Mouse (Mus musculus): ENCODE results near the gene Gna15. TPM values are rescaled to one million over a fixed set of nuclear protein-coding genes. Genes with fewer than 3 reads are reported as not detected.

Gene Gna15
- polyA plus RNA-seq, 1 experiment from 2014 or later = 4.6 TPM

DNA sequence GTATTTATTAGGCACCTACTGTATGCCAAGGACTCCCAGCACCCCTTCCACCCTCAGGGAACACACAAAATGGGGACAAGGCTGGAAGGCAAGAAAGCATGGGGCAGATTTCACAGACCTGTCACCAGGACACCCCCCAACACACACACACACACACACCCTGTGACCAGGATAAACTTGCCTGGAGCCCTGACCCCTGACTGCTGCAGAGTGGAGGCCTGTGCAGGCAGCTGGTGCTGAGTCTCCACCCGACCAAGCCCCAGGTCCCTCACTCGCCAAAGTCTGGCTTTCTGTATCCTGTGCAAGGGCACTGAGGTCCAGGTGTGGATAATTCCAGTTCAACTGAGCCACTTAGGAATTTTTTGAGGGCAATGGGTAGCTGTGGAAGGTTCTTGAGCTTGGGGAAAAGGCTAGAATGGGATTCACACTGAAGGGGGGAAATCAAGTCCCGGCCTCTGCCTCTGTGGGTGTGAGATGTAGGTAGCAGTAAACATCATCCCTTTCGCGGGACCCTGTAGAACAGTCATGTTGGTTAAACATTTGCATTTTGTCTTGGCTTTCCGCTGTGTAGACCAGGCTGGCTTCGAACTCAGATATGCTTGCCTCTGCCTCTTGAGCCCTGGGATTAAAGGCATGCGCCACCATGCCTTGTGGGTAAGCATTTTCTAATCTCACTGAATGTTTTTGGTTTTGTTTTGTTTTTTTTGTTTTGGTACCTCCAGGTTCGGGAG is 45.6 kb upstream of the Gna15 start:
- H3K4me1 ChIP-seq (ENCODE audit: insufficient read depth, low read depth, low read length) = peaks cover 23% of the 10 kb centered on the region
- H3K4me3 ChIP-seq (ENCODE audit: low read depth, low read length) = no peak overlapping the region
- no peak overlapping the region for H3K9ac ChIP-seq (replicated peaks; ENCODE audit: low read depth)
- H3K36me3 ChIP-seq (ENCODE audit: insufficient read depth, low read length) = no peaks in the 10 kb centered on the region
- TF ChIP-seq EP300 (IDR thresholded peaks at IDR 0.05) (no peak), CTCF (IDR thresholded peaks at IDR 0.05) (no peak)
- H3K4me2 ChIP-seq (replicated peaks; ENCODE audit: low read depth, low read length) = no peak overlapping the region
- ATAC-seq = no peak
- DNase-seq (ENCODE audit: low spot score) = peak; percentile 3
- no peaks in the 10 kb centered on the region for H3K9me3 ChIP-seq (ENCODE audit: low read length)
- H3K27ac ChIP-seq (ENCODE audit: low read length) = no peak overlapping the region
- no peaks in the 10 kb centered on the region for H3K27me3 ChIP-seq (replicated peaks; ENCODE audit: insufficient read depth, low read length)
- 65% methylated on average over 9 of the region's 9 CpGs for WGBS

DNA sequence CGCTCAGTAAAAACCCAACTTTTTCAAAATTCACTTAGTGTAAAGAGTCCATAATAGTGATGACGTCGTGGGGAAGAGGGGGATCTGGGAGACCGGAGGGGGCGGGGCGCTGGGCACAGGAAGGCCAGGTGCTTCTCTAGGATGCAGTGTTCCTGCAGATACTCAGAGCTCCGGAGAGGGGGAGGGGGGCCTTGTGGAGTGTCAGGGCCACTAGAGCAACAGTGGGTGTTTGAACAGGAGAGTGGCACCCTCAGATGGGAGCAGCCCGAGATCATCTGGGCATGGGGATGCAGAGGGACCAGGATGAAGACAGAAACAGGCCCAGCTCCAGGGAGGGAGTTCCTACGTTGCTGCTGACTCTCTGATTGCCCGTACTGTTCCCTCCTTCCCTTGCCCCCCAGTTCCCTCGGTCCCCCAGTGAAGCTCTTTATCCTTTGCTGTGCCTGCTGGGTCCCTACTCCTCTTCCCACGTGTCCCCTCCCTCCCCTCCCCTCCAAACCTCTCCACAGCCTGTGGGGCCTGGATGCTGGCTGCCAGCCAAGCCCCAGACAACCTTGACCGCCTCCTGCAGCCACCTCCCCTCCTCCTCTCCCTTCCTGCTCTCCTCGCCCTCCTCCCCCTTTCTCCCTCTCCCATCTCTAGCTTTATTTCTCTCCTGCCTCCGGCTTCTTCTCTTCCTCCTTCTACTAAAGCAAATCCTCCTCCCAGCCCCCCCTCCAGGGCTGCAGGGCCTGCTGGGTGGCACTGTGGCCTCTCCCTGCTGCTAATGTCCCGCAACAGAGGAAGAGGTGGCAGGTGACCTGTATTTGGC is 44.6 kb upstream of the Gna15 start:
- Histone ChIP-seq H3K9me3 (ENCODE audit: low read length) (no peaks in the 10 kb centered on the region), H3K27ac (ENCODE audit: low read length) (peak overlapping the region; percentile 1; the same call in 1 of the 2 replicates), H3K4me2 (replicated peaks; ENCODE audit: low read depth, low read length) (no peak overlapping the region), H3K4me3 (ENCODE audit: low read depth, low read length) (no peak overlapping the region), H3K36me3 (ENCODE audit: insufficient read depth, low read length) (no peaks in the 10 kb centered on the region), H3K27me3 (replicated peaks; ENCODE audit: insufficient read depth, low read length) (no peaks in the 10 kb centered on the region), H3K4me1 (ENCODE audit: insufficient read depth, low read depth, low read length) (peaks cover 29% of the 10 kb centered on the region), H3K9ac (replicated peaks; ENCODE audit: low read depth) (no peak overlapping the region)
- ATAC-seq = 0 out of 2 replicates have a peak, but pooled peaks have one; percentile 6
- TF ChIP-seq CTCF (IDR thresholded peaks at IDR 0.05) = no peak
- TF ChIP-seq EP300 (IDR thresholded peaks at IDR 0.05) = no peak
- WGBS = 11% methylated on average over 14 of the region's 16 CpGs
- DNase-seq (ENCODE audit: low spot score) = peak; percentile 64

- ATAC-seq = no peak
- Histone ChIP-seq H3K4me2 (replicated peaks; ENCODE audit: low read depth, low read length) (no peak overlapping the region), H3K36me3 (ENCODE audit: insufficient read depth, low read length) (no peaks in the 10 kb centered on the region), H3K27me3 (replicated peaks; ENCODE audit: insufficient read depth, low read length) (no peaks in the 10 kb centered on the region), H3K27ac (ENCODE audit: low read length) (no peak overlapping the region), H3K9ac (replicated peaks; ENCODE audit: low read depth) (no peak overlapping the region), H3K4me1 (ENCODE audit: insufficient read depth, low read depth, low read length) (peaks cover 34% of the 10 kb centered on the region; the same call in 1 of the 2 replicates), H3K4me3 (ENCODE audit: low read depth, low read length) (no peak overlapping the region), H3K9me3 (ENCODE audit: low read length) (no peaks in the 10 kb centered on the region)
- DNase-seq (ENCODE audit: low spot score) = no peak
- TF ChIP-seq CTCF (IDR thresholded peaks at IDR 0.05) = no peak
- no peak for TF ChIP-seq EP300 (IDR thresholded peaks at IDR 0.05)
- 50% methylated on average over 18 of the region's 20 CpGs for WGBS
Measured at GRCm38 (mm10) chr10:81565257-81566228, 41.5 kb upstream of the Gna15 start.

GRCm38 (mm10) chr10:81564734-81565133 is 40.7 kb upstream of the Gna15 start:
- H3K9me3 ChIP-seq (ENCODE audit: low read length) = no peaks in the 10 kb centered on the region
- H3K9ac ChIP-seq (replicated peaks; ENCODE audit: low read depth) = no peak overlapping the region
- no peak for ATAC-seq
- H3K4me3 ChIP-seq (ENCODE audit: low read depth, low read length) = no peak overlapping the region
- 39% methylated on average over 10 of the region's 10 CpGs for WGBS
- H3K4me2 ChIP-seq (replicated peaks; ENCODE audit: low read depth, low read length) = no peak overlapping the region
- no peak overlapping the region for H3K27ac ChIP-seq (ENCODE audit: low read length)
- peak; percentile 65 for DNase-seq (ENCODE audit: low spot score)
- no peaks in the 10 kb centered on the region for H3K27me3 ChIP-seq (replicated peaks; ENCODE audit: insufficient read depth, low read length)
- peaks cover 31% of the 10 kb centered on the region; the same call in 1 of the 2 replicates for H3K4me1 ChIP-seq (ENCODE audit: insufficient read depth, low read depth, low read length)
- H3K36me3 ChIP-seq (ENCODE audit: insufficient read depth, low read length) = no peaks in the 10 kb centered on the region
- TF ChIP-seq EP300 (IDR thresholded peaks at IDR 0.05) = no peak
- peak; percentile 81 for TF ChIP-seq CTCF (IDR thresholded peaks at IDR 0.05)

DNA sequence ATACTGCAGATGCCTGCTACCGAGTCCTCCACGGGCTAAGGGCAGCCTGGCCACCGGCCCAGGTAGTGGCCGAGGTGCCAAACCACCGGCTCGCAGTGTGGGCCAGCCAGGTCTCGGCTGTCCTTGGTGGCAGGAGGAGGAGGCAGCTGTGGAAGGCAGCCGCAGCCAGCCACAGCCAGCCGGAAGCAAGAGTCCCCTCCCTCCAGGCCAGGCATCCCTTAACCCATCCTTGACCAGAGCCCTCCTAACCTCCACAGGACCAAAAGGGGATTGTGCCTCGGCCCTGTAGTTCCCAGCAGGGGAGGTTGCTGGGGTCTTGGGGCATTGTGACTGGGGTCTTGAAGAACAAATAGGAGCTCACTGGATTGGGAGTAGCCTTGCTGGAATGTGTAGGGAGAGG is 40.2 kb upstream of the Gna15 start:
- peak; percentile 54 for ATAC-seq
- Histone ChIP-seq H3K4me2 (replicated peaks; ENCODE audit: low read depth, low read length) (peak overlapping the region; percentile 51), H3K4me3 (ENCODE audit: low read depth, low read length) (peak overlapping the region; percentile 14; the same call in 1 of the 2 replicates), H3K27me3 (replicated peaks; ENCODE audit: insufficient read depth, low read length) (no peaks in the 10 kb centered on the region), H3K4me1 (ENCODE audit: insufficient read depth, low read depth, low read length) (peaks cover 31% of the 10 kb centered on the region; the same call in 1 of the 2 replicates), H3K9me3 (ENCODE audit: low read length) (no peaks in the 10 kb centered on the region), H3K36me3 (ENCODE audit: insufficient read depth, low read length) (no peaks in the 10 kb centered on the region), H3K27ac (ENCODE audit: low read length) (peak overlapping the region; percentile 66), H3K9ac (replicated peaks; ENCODE audit: low read depth) (no peak overlapping the region)
- peak; percentile 81 for DNase-seq (ENCODE audit: low spot score)
- WGBS = 5% methylated on average over 9 of the region's 10 CpGs
- TF ChIP-seq EP300 (IDR thresholded peaks at IDR 0.05) (no peak), CTCF (IDR thresholded peaks at IDR 0.05) (no peak)
